Mouse (Mus musculus): Measurements from ENCODE around the gene Zfp148. TPM values are rescaled to one million over a fixed set of nuclear protein-coding genes. Genes with fewer than 3 reads are reported as not detected.
"Not testable (repeated sequence)": the region's sequence is repeated elsewhere in the genome, so short reads cannot be mapped to it uniquely, and the experiment has no call there.

The Zfp148 gene
- 48.3 and 51.1 TPM in 2 replicates for polyA plus RNA-seq (2014; fragmentation: Nextera tagmentation; extraction: Ambion mirVana)

DNA sequence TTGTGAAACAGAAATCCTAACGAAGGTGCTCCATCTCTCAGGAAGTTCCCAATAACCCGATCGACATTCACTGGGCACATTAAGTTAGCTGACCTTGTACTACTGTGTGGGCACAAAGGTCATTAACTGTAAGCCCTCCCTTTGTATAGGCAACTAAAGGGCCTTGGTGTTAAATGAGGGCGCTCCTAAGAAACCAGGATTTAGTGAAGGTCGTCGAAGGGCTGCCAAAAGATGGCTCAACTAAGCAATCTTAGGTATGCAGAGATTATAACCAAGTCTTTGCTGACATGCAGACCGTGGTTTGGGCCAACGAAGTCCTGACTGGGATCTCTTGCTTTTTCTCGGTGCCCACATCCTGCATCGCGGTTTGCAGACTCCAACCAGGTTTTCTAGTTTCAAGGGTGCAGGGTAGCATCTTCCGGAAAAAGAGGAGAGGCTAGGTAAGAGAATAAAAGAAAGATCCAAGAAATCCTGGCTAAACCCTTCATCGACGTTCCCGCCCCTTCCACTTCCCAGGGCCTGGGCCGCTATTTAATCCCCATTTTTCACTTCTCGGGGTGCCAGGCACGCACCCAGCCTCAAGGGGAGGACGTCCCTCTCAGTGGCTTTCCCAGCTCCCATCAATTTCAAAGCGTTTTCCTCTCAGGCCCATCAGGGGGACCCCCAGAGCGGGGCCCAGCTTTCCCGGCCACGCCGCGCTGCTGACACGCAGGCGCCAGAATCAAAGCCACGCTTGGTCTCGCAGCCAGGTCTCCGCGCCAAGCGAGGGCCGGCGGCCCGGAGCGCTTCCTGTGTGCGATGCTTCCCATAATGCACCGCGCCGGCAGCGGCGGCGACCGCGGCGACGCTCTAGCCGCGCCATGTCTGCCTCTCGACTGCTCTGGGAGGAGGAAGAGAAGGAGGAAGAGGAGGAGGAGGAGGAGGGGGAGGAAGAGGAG lies at the start of gene Zfp148:
Zfp148 (plus strand) TSS at position 893 of the 938 bp plus-strand sequence.
- peak; percentile 97 for DNase-seq
- not testable (repeated sequence) for H3K36me3 ChIP-seq (ENCODE audit: control insufficient read depth, insufficient read depth, low read length); H3K9me3 ChIP-seq (ENCODE audit: control insufficient read depth, low read length); H3K27me3 ChIP-seq (ENCODE audit: control insufficient read depth, insufficient read depth, low read length)
- Histone ChIP-seq H3K9ac (replicated peaks; ENCODE audit: low read length) (peak within 1 kb of the TSS; percentile 94), H3K4me3 (replicated peaks; ENCODE audit: low read depth, low read length) (peak within 1 kb of the TSS; percentile 86), H3K4me2 (ENCODE audit: low read length) (peak within 1 kb of the TSS; percentile 97), H3K4me1 (ENCODE audit: control insufficient read depth, insufficient read depth, low read length) (peaks cover 17% of the 10 kb centered on the region), H3K27ac (replicated peaks; ENCODE audit: low read depth, low read length) (peak within 1 kb of the TSS; percentile 96)
- peak; percentile 92 for ATAC-seq (ENCODE audit: low FRiP score, low TSS enrichment)
- WGBS, result 3% methylated on average over 50 of the region's 50 CpGs

DNA sequence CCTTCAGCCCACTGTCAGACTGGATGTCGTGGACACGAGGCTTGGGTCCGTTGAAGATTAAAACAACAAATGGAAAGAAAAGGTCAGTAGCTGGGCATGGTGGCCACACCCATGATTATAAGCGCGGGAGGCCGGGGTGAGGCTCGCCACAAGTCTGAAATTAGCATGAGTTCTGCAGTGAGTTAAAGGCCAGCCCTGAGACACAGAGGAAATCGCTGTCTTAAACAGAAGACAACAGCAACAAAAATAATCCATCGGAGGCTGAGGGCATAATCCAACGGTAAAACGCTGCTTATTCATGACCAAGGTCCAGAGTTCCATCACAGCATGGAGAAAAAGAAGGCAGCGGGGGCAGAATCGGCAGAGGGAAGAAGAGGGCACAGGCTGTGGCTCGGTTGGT lies 47.6 kb upstream of the Zfp148 start:
- Histone ChIP-seq H3K36me3 (ENCODE audit: control insufficient read depth, insufficient read depth, low read length) (no peaks in the 10 kb centered on the region), H3K27ac (replicated peaks; ENCODE audit: low read depth, low read length) (no peak overlapping the region), H3K4me1 (ENCODE audit: control insufficient read depth, insufficient read depth, low read length) (0 out of 2 replicates have a peak, but pooled peaks cover 3% of the 10 kb centered on the region), H3K27me3 (ENCODE audit: control insufficient read depth, insufficient read depth, low read length) (no peaks in the 10 kb centered on the region), H3K9ac (replicated peaks; ENCODE audit: low read length) (no peak overlapping the region), H3K9me3 (ENCODE audit: control insufficient read depth, low read length) (no peaks in the 10 kb centered on the region), H3K4me3 (replicated peaks; ENCODE audit: low read depth, low read length) (no peak overlapping the region), H3K4me2 (ENCODE audit: low read length) (no peak overlapping the region)
- 89% methylated on average over 14 of the region's 14 CpGs for WGBS
- no peak for ATAC-seq (ENCODE audit: low FRiP score, low TSS enrichment)
- DNase-seq, result no peak

DNA sequence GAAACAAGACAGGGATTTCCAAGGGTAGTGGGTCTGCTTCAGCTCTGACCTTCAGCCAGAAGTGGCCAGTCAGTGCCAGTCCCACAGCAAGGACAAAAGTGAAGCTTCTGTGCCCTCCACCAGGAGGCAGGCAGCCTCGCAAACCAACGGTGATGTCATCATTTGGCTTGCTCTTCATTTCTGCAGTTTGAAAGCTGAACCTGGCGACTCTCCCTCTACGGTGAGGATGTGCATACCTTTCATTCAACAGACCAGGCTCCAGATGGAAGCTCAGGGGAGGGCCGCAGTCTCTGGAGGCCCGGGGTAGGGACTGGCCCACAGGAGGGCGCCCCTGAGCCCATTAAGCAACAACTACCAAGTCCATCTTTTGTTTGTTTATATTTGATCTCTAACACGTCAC lies 43.5 kb upstream of the Zfp148 start:
- H3K4me1 ChIP-seq (ENCODE audit: control insufficient read depth, insufficient read depth, low read length), result 0 out of 2 replicates have a peak, but pooled peaks cover 3% of the 10 kb centered on the region
- no peaks in the 10 kb centered on the region for H3K9me3 ChIP-seq (ENCODE audit: control insufficient read depth, low read length)
- H3K36me3 ChIP-seq (ENCODE audit: control insufficient read depth, insufficient read depth, low read length), result no peaks in the 10 kb centered on the region
- H3K9ac ChIP-seq (replicated peaks; ENCODE audit: low read length), result no peak overlapping the region
- H3K4me2 ChIP-seq (ENCODE audit: low read length), result peak overlapping the region; percentile 29; the same call in 1 of the 2 replicates
- peak; percentile 75 for DNase-seq
- no peak overlapping the region for H3K27ac ChIP-seq (replicated peaks; ENCODE audit: low read depth, low read length)
- 11% methylated on average over 8 of the region's 8 CpGs for WGBS
- no peak overlapping the region for H3K4me3 ChIP-seq (replicated peaks; ENCODE audit: low read depth, low read length)
- ATAC-seq (ENCODE audit: low FRiP score, low TSS enrichment), result no peak
- no peaks in the 10 kb centered on the region for H3K27me3 ChIP-seq (ENCODE audit: control insufficient read depth, insufficient read depth, low read length)

DNA sequence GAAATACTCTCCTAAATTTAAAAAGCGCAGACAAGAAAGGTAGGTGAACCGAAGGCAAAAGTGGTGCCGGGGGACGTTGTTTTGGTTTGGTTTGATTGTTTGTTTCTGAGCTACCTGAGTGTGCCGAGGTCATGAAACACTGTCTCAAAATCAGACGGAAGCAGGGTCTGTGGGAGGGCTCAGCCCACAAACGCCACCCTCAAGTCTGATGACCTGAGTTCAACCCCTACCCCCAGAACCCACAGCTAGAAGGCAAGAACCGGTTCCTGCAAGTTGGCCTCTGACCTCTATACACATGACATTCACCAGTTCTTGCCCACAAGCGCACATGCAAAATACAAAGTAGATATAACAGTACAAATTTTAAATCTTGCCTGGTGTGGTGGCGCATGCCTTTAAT lies 43.0 kb upstream of the Zfp148 start:
- no peaks in the 10 kb centered on the region for H3K27me3 ChIP-seq (ENCODE audit: control insufficient read depth, insufficient read depth, low read length)
- H3K4me3 ChIP-seq (replicated peaks; ENCODE audit: low read depth, low read length), result no peak overlapping the region
- no peak overlapping the region for H3K9ac ChIP-seq (replicated peaks; ENCODE audit: low read length)
- no peaks in the 10 kb centered on the region for H3K9me3 ChIP-seq (ENCODE audit: control insufficient read depth, low read length)
- ATAC-seq (ENCODE audit: low FRiP score, low TSS enrichment) (no peak), DNase-seq (no peak)
- H3K36me3 ChIP-seq (ENCODE audit: control insufficient read depth, insufficient read depth, low read length), result no peaks in the 10 kb centered on the region
- no peak overlapping the region for H3K27ac ChIP-seq (replicated peaks; ENCODE audit: low read depth, low read length)
- no peak overlapping the region for H3K4me2 ChIP-seq (ENCODE audit: low read length)
- 0 out of 2 replicates have a peak, but pooled peaks cover 3% of the 10 kb centered on the region for H3K4me1 ChIP-seq (ENCODE audit: control insufficient read depth, insufficient read depth, low read length)
- WGBS, result 86% methylated on average over 10 of the region's 10 CpGs

DNA sequence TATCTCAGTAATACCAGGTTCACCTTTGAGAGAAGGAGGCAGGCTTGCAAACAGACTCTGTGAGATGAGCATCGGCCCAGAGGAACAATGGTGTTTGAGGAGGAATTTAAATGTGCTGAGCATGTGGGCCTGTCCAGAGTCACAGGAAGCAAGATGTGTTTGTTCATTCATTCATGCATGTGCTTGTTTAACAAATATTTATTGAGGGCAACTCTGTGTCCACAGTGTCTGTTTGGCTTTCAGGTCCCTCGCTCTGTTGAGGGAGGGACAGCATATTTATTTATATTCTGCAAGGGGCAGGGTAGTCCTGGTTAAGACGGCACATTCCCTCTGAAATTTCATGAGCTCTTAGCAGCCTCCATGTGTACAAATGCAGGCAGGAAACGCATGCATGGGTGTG lies 42.1 kb upstream of the Zfp148 start:
- Histone ChIP-seq H3K27ac (replicated peaks; ENCODE audit: low read depth, low read length) (no peak overlapping the region), H3K4me1 (ENCODE audit: control insufficient read depth, insufficient read depth, low read length) (0 out of 2 replicates have a peak, but pooled peaks cover 3% of the 10 kb centered on the region), H3K4me2 (ENCODE audit: low read length) (no peak overlapping the region), H3K36me3 (ENCODE audit: control insufficient read depth, insufficient read depth, low read length) (no peaks in the 10 kb centered on the region), H3K27me3 (ENCODE audit: control insufficient read depth, insufficient read depth, low read length) (no peaks in the 10 kb centered on the region), H3K9ac (replicated peaks; ENCODE audit: low read length) (no peak overlapping the region), H3K9me3 (ENCODE audit: control insufficient read depth, low read length) (no peaks in the 10 kb centered on the region), H3K4me3 (replicated peaks; ENCODE audit: low read depth, low read length) (no peak overlapping the region)
- 70% methylated on average over 4 of the region's 4 CpGs for WGBS
- DNase-seq (peak; percentile 12), ATAC-seq (ENCODE audit: low FRiP score, low TSS enrichment) (no peak)

DNA sequence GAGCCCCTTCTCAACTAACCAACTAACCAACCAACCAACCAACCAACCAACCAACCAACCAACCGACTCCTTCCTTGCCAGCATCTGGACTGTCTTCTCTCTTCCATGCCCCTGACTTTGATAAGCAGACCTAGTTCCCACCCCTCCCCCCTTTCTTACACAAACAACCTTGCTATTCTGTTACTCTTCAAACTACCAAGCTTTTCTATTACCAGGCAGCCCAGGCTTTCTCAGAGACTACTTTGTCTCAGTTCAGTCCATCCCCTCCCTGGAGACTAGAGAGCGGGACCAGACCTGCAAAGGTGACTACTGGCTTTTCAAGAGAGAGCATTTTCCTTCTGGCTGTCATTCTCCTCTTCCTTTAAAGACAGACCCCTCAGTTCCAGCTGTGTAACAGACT lies 41.2 kb upstream of the Zfp148 start:
- ATAC-seq (ENCODE audit: low FRiP score, low TSS enrichment) (no peak), DNase-seq (no peak)
- no peak overlapping the region for H3K4me3 ChIP-seq (replicated peaks; ENCODE audit: low read depth, low read length)
- no peak overlapping the region for H3K4me2 ChIP-seq (ENCODE audit: low read length)
- 0 out of 2 replicates have a peak, but pooled peaks cover 8% of the 10 kb centered on the region for H3K4me1 ChIP-seq (ENCODE audit: control insufficient read depth, insufficient read depth, low read length)
- H3K27ac ChIP-seq (replicated peaks; ENCODE audit: low read depth, low read length), result no peak overlapping the region
- no peaks in the 10 kb centered on the region for H3K27me3 ChIP-seq (ENCODE audit: control insufficient read depth, insufficient read depth, low read length)
- H3K9me3 ChIP-seq (ENCODE audit: control insufficient read depth, low read length), result no peaks in the 10 kb centered on the region
- WGBS, result 80% methylated on average over 2 of the region's 2 CpGs
- no peaks in the 10 kb centered on the region for H3K36me3 ChIP-seq (ENCODE audit: control insufficient read depth, insufficient read depth, low read length)
- H3K9ac ChIP-seq (replicated peaks; ENCODE audit: low read length), result no peak overlapping the region

DNA sequence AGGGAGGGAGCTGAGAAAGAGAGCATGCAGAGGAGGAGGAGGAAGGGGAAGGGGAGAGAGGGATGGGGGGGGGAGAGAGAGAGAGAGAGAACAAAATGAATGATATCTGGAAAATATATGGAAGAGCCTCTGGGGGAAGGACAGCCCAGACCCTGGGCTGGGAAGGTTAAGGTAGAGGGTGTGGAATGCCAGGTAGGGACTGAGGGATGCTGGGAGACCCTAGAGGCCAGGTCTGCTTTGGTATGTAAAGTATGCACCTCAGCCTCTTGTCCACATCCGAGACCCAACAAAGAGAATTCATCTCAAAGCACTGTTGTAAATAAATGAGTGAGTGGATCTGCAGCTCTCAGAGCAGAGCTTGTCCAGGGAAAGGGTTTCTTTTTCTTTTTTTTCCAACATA lies 38.3 kb upstream of the Zfp148 start:
- Histone ChIP-seq H3K27me3 (ENCODE audit: control insufficient read depth, insufficient read depth, low read length) (no peaks in the 10 kb centered on the region), H3K4me3 (replicated peaks; ENCODE audit: low read depth, low read length) (no peak overlapping the region), H3K9ac (replicated peaks; ENCODE audit: low read length) (no peak overlapping the region), H3K9me3 (ENCODE audit: control insufficient read depth, low read length) (no peaks in the 10 kb centered on the region), H3K36me3 (ENCODE audit: control insufficient read depth, insufficient read depth, low read length) (no peaks in the 10 kb centered on the region), H3K4me1 (ENCODE audit: control insufficient read depth, insufficient read depth, low read length) (0 out of 2 replicates have a peak, but pooled peaks cover 6% of the 10 kb centered on the region), H3K4me2 (ENCODE audit: low read length) (no peak overlapping the region), H3K27ac (replicated peaks; ENCODE audit: low read depth, low read length) (no peak overlapping the region)
- ATAC-seq (ENCODE audit: low FRiP score, low TSS enrichment) (no peak), DNase-seq (no peak)
- 48% methylated on average over 1 of the region's 1 CpGs for WGBS

DNA sequence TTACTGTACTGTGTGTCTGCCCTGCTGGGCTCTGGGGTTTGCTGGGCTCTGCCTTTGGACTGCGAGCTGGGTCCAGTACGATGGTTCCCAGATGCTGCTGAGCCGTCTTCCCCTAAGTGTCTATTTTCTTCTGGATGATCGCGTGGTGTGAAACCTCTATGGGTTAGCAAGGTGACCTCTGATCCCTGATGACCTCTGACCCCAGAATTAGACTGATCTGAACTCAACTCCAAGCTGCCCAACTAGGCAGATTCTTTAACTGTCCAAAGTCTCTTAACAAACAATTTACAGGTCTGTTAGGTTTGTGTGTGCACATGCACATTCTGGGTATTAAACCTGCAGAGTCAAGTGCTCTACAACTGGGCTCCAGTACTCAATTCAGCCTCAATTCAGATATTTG lies 37.5 kb upstream of the Zfp148 start:
- Histone ChIP-seq H3K27ac (replicated peaks; ENCODE audit: low read depth, low read length) (no peak overlapping the region), H3K4me3 (replicated peaks; ENCODE audit: low read depth, low read length) (no peak overlapping the region), H3K36me3 (ENCODE audit: control insufficient read depth, insufficient read depth, low read length) (no peaks in the 10 kb centered on the region), H3K27me3 (ENCODE audit: control insufficient read depth, insufficient read depth, low read length) (no peaks in the 10 kb centered on the region), H3K4me2 (ENCODE audit: low read length) (no peak overlapping the region), H3K9me3 (ENCODE audit: control insufficient read depth, low read length) (no peaks in the 10 kb centered on the region), H3K4me1 (ENCODE audit: control insufficient read depth, insufficient read depth, low read length) (0 out of 2 replicates have a peak, but pooled peaks cover 6% of the 10 kb centered on the region), H3K9ac (replicated peaks; ENCODE audit: low read length) (no peak overlapping the region)
- DNase-seq (no peak), ATAC-seq (ENCODE audit: low FRiP score, low TSS enrichment) (no peak)
- WGBS, result 66% methylated on average over 5 of the region's 5 CpGs

DNA sequence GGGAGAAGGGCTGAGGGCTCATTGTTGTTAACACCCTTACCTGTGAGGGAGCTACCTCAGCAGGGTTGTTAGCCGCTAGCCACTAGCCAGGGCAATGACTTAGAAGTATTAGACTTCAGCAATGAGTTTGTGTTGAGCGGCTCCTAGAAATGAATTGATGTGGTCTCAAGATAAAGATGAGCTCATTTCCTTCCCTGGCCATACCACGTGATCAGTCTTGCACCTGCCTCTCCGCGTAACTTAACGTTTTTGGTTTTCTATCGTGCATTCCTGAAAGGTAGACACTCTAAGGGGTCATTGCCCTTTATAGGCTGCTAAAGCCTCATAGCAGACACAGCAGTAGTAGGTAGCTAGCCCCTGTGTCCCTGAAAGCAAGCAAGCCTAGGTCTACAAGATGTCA lies 37.0 kb upstream of the Zfp148 start:
- Histone ChIP-seq H3K4me3 (replicated peaks; ENCODE audit: low read depth, low read length) (no peak overlapping the region), H3K27me3 (ENCODE audit: control insufficient read depth, insufficient read depth, low read length) (no peaks in the 10 kb centered on the region), H3K27ac (replicated peaks; ENCODE audit: low read depth, low read length) (no peak overlapping the region), H3K9me3 (ENCODE audit: control insufficient read depth, low read length) (no peaks in the 10 kb centered on the region), H3K9ac (replicated peaks; ENCODE audit: low read length) (no peak overlapping the region), H3K4me1 (ENCODE audit: control insufficient read depth, insufficient read depth, low read length) (0 out of 2 replicates have a peak, but pooled peaks cover 6% of the 10 kb centered on the region), H3K36me3 (ENCODE audit: control insufficient read depth, insufficient read depth, low read length) (no peaks in the 10 kb centered on the region), H3K4me2 (ENCODE audit: low read length) (no peak overlapping the region)
- WGBS, result 94% methylated on average over 7 of the region's 7 CpGs
- ATAC-seq (ENCODE audit: low FRiP score, low TSS enrichment) (no peak), DNase-seq (no peak)
